Mouse (Mus musculus): ENCODE results near the gene Sox6.

Gene Sox6

DNA sequence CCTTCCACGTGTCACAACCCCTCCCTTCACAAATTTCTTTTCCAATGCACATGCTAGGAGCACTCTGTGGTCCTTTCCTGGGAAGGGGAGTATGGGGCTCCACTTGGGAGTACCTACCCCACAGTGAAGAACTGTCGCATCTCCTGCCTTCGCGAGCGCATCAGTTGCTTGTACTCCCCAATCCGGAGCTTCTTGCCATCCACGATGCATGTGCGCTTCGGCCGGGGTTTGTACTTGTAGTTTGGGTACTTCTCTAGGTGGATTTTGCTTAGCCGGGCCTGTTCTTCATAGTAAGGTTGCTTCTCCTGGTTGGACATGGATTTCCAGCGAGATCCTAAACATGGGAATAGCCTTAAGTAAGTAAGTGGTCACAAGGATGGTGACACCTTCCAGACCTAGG lies 552.2 kb downstream of the Sox6 start:
- DNase-seq (ENCODE audit: low read depth, low spot score) = no peak

DNA sequence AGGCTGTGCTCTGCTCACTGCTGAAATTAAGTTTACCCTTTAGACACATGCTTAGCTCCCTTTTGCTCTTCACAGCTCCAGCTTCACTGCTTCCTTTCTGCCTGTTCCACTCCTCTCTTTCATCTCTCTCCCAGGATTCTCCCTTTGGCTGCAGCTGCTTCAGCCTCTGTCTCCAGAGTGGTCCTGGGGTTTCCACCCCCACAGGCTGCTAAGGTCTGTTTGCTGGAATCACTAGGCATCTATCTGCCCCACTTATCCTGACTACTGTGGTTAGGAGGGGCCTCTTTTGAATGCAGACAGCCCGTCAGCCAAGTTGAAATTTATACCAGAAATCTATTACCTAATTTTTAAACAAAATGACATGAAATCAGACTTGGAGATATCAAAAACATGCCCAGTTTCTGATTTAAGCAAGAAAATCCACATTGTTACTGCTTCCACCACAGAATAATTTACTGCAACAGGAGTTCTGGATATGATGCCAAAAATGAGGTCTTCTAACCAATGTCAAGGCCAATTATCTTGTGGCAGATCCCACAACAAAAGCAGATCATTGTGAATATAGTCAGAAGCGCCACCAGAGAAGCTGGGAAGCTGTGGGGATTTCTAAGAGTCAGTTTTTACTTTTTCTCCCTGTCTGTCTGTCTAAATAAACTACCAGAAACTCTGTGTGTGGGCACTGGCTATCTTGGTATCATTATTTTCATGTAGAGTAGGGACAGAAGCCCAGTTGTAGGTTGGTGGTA lies 552.8 kb downstream of the Sox6 start:
- DNase-seq (ENCODE audit: low read depth, low spot score) = no peak

DNA sequence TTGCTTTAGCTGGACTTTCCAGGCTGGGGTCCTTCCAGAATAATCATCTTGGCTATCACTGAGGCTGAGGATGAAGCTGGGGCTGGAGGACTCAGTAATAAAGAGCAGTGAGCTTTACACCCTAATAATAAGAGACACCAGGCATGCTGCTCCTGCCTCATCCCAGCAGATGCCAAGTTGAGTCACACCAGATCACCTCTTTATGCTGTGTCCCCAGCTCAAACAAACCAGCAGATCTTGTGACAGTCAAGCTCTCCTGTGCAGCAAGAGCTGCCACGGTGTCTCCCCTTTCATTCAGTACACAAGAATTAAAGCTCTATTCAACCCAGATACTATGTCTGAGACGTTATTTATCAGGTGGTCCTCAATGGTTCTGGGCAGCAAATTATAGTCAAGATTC lies 560.8 kb downstream of the Sox6 start:
- DNase-seq (ENCODE audit: low read depth, low spot score) = no peak

DNA sequence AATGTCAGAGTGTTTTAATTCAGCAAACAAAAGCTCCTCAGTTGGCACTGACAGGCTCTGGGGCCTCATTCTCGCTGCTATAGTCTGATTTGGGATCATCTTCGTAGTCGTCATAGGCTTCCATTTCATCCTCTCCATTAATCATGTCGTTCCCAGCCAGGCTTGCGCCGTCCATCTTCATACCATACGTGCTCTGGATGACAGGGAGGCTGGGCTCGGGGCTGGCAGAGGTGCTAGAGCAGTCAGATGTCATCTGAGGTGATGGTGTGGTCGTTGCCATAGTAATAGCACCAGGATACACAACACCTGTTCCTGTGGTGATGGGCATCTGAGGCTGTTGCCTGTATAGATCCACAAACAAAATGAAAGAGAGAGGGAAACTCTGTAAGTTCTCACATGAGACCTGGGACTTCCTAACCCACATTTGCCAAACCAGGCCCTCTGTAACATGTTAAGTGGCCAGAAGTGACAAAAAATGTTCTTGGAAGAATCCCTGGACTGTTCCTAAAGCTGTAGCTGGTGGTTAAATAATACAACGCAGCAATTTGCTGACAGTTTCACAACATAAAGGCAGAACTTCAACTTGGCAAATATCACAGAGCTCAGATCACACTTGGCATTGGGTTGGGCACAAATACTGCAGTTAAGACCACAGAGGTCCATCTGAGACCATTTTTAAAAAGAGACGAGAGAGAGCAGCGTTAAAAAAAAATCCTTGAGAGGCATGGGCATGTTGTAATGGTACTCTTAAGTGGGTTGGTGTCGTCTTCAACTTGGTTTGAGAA lies 561.5 kb downstream of the Sox6 start:
- no peak for DNase-seq (ENCODE audit: low read depth, low spot score)

DNA sequence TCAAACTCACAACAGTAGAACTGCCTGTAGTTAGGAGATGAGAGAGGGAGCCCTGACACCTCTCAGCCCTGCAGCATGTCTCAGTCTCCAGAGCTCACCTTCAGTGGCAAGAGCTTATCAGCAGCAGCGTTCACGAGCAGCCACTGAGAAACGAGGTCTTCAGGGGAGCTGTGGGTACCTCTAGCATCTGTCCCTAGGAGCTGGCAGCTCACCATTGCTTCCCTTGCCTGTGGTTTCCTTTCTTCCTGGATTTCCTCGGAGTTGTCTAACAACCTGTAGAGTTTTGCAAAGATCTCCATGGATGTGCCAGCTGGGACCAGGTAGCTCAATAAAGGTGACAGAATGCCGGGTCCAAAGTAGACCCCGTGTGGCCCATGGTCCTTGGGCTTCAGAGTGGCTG lies 563.4 kb downstream of the Sox6 start:
- DNase-seq (ENCODE audit: low read depth, low spot score) = no peak

DNA sequence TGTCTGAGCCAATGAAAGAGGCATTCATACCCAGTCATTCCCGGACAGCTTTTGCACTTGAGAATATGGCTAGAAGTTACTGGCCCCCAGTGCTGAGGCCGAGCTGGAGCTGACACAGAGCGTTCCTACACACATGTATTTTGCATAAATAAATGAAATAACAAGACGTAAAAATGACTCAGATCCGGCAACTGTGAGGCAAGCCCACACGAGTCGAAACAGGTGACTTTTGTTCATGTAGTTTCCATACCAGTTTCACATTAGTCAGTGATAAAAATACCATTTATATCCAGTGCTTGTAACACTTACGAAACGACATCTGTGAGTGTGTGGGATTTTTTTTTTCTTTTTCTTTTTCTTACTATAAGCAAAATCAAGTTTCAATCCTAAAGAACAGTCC lies 564.5 kb downstream of the Sox6 start:
- DNase-seq (ENCODE audit: low read depth, low spot score) = no peak

DNA sequence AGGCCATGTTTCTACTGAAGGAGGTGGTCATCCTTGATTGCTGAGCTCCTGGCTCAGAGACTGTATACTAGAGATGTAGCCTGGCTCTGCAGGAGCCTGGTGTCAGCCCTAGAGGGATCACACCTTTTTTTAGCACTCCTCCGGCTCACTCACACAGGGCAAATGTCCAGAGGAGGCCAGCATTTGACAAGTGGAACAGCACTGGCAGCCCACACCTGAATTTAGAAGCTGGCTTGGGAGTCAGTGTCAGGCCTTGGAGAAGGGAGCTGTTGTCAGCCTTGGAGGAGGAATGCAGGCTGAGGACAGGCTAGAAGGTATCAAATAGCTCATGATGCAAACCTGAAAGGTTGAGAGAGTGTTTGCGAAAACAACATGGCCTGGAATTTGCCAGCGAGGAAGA lies 565.7 kb downstream of the Sox6 start:
- DNase-seq (ENCODE audit: low read depth, low spot score) = no peak

DNA sequence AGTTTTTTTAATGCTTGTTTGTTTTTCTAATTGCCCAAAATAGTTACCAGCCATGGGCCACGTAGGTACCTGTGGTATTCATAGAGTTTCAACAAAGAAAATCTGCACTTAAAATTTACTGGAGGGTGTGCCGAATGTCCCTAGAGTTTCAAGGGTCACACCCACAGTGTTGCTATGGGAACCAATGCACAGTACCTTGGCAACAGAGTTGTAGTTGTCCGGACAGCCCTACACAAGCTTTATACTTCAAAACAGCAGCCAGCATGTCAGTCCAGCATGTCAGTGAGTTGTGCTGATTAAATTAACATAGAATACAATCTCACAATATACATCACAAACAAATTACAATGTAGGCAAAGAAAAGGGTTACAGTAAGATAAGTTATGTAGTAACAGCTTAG lies 567.1 kb downstream of the Sox6 start:
- DNase-seq (ENCODE audit: low read depth, low spot score) = no peak

DNA sequence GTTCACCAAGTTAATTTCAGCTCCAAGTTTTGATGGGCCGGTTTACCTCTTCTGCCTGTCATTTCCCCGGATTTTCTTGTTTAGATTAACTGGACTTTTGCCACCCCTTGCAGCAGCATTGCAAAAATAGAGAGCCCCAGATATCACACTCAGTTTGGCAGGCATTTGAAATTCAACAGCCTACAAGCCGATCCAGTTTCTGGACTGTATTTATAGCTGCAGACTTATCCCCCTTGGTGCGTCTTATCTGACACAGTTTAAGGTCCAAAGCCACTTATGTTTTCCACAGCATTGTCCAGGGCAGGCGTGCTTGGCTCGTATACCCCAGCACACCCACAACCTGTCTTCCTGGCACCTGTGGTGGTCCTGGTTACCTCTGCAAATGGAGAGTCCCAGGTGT lies 571.8 kb downstream of the Sox6 start:
- DNase-seq (ENCODE audit: low read depth, low spot score) = no peak

DNA sequence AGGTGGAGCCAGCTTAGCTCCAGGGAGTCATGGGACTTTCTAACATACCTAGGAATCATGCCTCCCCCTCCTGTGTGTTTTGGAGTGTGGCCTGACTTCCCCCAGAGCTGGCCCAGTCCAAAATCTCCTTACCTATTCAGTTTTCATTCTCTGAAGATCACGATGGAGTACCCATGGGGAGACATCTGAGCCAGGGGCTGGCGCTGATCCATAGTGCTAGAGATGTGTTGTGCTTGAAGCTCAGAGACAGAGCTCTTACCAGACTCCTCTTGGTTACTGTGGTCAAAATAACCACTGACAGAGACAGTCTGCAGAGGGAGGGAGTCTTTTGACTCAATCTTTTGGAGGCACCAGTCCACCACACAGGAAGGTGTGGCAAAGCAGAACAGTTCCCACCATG lies 575.2 kb downstream of the Sox6 start:
- no peak for DNase-seq (ENCODE audit: low read depth, low spot score)

DNA sequence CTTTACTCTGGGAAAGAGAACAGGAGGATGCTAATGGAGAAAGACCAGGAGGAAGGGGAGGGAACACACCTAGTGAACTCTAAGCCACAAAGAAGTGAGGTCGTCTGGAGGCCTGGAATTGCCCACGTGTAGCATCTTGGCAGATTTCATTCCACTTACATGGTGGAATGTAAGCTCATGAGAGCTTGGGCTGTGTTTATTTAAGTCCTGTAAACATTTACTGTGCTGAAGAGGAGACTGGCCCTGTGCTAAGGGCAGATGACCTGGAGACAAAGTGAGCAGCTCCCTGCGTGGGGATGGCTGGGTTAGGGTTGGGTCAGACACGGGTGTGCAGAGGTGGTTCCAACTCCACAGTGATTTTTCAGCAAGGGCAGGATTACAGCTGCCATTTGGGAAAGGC lies 576.3 kb downstream of the Sox6 start:
- no peak for DNase-seq (ENCODE audit: low read depth, low spot score)

DNA sequence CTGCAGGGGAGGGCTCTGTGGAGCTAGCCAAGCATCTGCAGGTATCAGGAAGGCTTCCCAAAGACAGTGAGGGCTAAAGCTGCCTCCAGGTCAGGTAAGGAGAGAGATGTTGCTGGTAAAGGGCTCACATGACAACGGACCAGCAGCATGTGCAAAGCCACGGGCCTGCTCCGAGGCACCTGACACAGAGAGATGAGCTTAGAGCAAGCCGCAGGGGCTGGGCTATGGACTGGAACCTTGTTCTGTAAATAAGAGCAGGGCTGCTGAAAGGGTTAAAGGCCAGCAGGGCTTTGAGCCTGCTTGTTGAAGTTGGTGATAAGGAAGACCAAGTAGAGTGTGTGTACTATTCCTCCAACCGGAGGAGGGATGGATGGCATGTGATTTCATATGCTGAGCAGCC lies 583.6 kb downstream of the Sox6 start:
- no peak for DNase-seq (ENCODE audit: low read depth, low spot score)

DNA sequence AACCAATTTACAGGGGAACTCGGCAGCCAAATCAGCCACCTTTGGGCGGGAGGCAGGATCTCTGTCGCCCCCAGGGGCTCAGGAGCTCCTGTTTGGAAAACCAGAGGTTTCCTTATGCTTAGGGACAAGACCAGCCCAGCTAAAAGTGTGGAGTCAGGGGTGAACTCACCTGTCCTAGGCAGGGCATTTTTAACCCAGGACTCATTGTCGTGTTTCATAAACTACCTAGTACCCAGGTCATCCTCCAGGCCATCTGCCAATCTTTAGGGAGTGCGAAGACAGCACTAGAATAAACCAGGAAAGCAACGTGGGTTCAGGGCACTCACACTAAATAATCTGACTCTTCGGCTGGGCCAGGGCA lies 584.9 kb downstream of the Sox6 start:
- DNase-seq (ENCODE audit: low read depth, low spot score) = no peak

DNA sequence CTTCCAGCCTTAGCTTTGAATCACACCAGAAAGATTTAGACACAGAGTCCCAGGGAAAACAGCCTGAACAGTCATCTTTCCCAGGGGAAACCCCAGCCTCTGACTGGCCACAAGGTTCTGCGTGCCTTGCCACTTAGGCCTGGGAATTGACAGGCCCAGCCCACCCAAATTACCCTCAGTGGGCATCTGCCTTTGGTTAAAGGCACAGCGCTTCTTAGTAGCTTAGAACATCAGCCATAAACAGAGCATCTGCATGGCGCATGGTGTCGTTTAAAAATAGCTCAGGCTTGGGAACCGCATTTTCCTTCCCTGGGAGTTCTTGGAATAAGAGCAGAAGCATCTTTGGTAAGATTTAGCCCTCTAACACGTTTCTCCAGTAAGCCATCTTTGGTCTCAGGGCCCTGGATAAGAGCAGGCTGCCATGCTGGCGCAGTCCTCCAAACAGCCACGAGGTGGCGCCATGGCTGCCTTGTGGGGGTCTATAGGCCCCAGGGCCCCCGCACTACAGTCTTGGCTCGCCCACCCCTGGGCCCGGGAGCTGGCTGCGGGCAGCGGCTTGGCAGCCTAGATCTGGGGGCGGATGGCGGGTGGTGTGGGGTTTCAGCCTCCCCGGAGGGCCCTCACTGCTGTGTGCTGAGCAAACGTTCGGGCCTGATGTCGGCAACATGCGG lies 585.4 kb downstream of the Sox6 start:
- no peak for DNase-seq (ENCODE audit: low read depth, low spot score)

DNA sequence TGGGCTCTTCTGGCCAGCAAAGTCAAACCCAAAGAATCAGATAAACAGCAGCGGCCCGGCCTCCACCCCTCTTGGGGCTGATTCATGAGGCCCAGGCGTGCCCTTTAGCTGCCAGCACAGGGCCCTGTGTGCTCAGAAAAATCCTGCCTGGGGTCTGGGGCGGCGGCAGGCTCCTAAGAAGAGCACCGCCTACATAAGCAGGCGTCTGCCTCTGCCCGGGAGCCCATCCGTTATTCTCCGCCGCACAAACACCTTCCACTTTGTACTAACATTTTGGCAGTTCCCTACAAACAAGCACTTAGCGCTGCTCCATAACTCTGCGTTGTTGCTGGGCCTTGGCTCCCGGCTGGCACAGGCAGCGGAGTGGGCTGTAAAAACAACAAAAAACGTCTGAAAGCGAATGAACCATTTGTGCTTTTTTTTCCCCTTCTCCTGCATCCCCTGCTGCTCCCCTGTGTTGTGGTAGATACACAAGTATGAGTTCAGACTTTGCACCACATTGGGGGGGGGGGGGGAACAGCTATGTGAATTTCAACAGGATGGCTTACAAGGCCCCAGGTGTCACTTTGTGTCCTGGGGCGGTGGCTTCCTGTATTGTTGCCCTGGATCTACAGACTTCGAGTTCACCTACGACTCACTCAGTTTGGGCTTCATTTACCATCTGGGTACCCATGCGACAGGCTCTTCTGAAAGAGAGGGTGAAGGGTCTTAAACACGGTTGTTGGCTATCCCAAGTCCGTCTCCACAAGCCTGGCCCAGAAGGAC lies 588.0 kb downstream of the Sox6 start:
- DNase-seq (ENCODE audit: low read depth, low spot score) = no peak

DNA sequence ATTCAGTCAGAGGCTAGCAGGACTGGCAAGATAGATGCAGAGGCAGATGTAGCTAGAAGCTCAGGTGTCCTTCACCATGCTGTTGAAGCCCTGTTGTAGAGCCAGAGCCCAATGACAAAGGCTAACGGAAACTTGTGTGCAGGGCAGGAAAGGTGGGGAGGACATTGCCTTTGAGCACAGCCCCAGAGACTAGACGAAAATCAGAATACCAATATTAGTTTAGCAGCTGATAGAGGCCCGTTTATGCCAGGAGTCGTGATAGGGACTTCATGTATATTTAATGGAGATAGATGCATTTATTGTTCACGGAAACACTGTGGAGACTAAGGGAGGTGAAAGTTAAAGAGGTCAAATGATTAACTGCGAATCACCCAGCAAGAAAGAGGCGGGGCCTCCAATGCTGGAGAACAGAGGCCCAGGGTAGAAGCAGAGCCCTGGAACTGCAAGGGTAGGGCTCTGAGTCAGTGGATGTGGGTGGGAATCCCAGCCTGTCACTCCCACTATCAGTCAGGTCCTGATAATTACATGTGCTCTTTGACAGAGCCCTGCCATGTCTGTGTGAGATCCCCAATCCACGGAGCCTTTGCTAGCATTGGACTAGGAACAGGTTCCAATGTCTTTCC lies 590.1 kb downstream of the Sox6 start:
- no peak for DNase-seq (ENCODE audit: low read depth, low spot score)

DNA sequence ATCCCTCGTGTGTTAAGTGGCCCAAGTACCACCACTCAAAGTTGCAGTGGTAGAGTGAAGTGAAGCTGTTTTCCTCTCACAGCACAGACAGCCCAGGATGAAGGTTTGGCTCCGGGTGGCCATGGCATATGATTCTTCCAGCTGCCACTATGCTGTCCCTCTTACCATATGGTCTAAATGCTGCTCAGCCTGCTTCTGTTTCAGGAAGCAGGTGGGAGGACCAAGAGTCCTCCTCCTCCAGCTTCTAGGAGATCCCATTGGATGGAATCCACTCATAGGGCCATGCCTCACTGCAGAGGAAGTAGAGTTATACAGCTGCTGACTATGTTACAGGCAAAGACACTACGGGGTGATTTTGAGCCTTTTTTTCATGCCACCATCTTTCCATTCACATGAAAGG lies 591.5 kb downstream of the Sox6 start:
- no peak for DNase-seq (ENCODE audit: low read depth, low spot score)

DNA sequence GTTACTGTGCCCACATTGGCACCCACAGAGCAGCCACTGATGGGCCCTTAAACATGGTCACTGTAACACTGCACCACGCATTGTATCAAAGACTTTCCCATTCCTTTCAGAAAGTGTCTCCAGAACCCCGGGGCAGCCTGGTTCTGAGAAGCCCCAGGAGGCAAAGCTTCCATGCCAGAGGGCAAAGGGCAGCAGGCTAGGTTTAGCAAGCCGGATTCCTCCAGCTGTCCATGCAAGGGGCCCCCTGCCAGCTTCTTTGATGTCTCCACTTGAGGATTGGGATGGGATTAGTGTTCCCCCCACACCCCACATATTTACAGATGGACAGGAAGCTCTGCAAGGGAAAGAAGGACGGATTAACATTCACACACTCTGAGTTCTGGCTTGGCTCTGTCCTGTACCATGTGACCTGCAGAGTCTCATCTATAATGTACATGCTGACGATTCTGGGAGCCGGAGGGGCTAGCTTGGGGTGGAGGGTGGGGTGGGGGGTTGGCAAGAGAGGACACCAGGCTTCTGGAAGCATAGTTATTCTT lies 592.0 kb downstream of the Sox6 start:
- no peak for DNase-seq (ENCODE audit: low read depth, low spot score)

DNA sequence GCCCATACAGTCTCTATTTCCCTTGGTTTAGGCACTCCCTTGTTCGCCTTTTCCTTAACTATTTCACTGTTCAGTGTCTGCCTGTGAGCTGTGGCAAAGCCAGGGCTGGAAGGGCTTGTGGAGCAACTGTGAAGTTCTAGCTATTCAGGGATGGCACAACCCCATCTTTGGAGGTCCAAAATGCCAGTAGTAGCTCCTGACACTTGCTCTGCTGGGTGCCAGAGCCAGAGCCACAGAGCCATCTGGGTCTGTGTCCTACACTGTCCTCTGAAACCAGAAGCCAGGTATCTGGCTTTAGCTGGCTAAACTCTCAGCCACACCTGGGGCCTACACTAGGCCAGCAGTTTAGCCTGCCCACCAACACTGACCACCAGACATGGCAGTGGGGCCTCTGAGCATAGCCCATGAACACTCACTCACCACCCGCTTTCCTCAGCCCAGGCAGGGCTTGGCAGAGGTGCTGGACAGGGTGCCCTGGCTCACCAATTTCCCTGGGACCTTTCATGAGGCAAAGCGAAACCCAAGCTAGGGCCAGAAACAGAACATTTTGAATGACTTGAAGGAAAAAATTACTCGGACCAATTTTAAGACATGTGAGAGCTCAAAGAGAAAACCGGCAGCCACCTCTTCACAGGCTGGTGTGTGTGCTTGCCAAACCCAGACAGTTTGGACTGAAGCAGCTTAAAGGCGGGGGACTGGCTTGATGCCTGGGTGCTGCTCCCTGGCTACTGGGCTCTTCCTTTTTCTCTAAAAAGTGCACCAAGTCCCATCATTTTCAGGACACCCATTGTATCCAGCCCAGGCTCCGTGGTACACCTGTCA lies 612.2 kb downstream of the Sox6 start:
- DNase-seq (ENCODE audit: low read depth, low spot score) = no peak

DNA sequence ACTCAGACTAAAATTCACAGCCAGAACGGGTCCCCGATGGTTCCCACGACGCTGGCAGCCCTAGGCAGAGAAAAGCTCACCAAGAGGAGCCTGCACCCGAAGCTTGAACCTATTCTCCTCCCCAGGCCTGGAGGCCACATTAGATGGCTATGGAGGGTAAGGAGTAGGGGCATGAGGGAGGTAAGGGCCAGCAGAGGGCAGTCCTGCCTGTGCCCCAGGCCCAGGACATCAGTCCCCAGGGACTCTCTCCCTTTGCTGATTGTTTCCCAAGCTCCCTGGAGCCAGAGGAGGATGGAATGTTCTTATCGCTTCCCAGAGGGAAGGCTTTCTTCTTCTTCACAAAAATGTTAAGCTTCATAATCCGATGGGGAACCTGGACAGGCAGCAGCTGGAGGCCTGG lies 615.8 kb downstream of the Sox6 start:
- no peak for DNase-seq (ENCODE audit: low read depth, low spot score)

DNA sequence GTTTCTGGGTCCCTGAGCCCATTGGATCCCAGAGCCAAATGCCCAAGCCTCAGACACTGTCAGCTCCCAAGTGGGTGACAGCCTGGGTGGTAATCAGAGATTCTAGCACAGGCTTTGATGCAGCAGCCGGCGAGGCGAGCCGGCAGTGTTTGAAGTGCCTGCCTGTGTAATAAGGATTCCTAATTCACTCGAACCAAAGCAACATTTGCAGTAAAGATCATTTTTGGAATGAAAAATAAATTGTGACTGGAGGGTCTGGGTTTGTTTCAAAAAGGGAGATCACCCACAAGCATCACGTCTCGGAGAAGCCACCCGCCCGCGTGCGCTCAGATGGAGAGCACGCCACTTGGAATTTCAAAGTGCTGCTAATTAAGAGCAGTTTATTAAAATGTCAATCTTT lies 617.6 kb downstream of the Sox6 start:
- DNase-seq (ENCODE audit: low read depth, low spot score) = no peak

Measured in 3T3-L1 (cell line).